Mouse (Mus musculus) spleen, adult 2 months (tissue): ENCODE measurements around the gene Actr2.

Experiments
- CTCF ChIP-seq: fragments of 200-500 bp; IDR thresholded peaks from 2 replicates; pipeline ENCODE4 v1.5.1; 2011; ENCODE audit warnings: mild to moderate bottlenecking, inconsistent platforms; ENCODE audit not compliant: insufficient read depth, insufficient read length, insufficient replicate concordance; ENCODE audit errors: extremely low read depth
- POLR2A ChIP-seq: fragments of 200-500 bp; IDR thresholded peaks from 2 replicates; pipeline ENCODE4 v1.6.1; 2011; ENCODE audit warnings: low read depth, low read length, inconsistent platforms

- TF ChIP-seq CTCF: no peak
- TF ChIP-seq POLR2A: no peak
These were observed 14.2 kb upstream of the Actr2 start for GRCm38 (mm10) chr11:20126673-20127516.
